Mouse (Mus musculus): Measurements from ENCODE around the gene Kcnmb2.

Kcnmb2 gene

GRCm38 (mm10) chr3:32012205-32012931 is 110.1 kb downstream of the Kcnmb2 start:
- 76% methylated on average over 12 of the region's 12 CpGs for WGBS

- WGBS = 58% methylated on average over 6 of the region's 6 CpGs
These were observed 118.7 kb downstream of the Kcnmb2 start for GRCm38 (mm10) chr3:32020981-32021380.

- 78% methylated on average over 10 of the region's 10 CpGs for WGBS
These were observed 127.2 kb downstream of the Kcnmb2 start for GRCm38 (mm10) chr3:32029375-32030050.

- WGBS = 59% methylated on average over 9 of the region's 9 CpGs
These were observed 130.1 kb downstream of the Kcnmb2 start for GRCm38 (mm10) chr3:32032381-32032780.

- WGBS = 31% methylated on average over 3 of the region's 3 CpGs
These were observed 141.5 kb downstream of the Kcnmb2 start for GRCm38 (mm10) chr3:32043814-32044213.

- 89% methylated on average over 3 of the region's 3 CpGs for WGBS
These were observed 146.5 kb downstream of the Kcnmb2 start for GRCm38 (mm10) chr3:32048777-32049176.

- WGBS = 62% methylated on average over 3 of the region's 3 CpGs
These were observed 150.3 kb downstream of the Kcnmb2 start for GRCm38 (mm10) chr3:32052596-32052995.

- whole genome bisulfite sequencing = 65% methylated on average over 10 of the region's 10 CpGs
These were observed 151.4 kb downstream of the Kcnmb2 start for GRCm38 (mm10) chr3:32053610-32054241.

GRCm38 (mm10) chr3:32059888-32060656 is 157.8 kb downstream of the Kcnmb2 start:
- 40% methylated on average over 10 of the region's 10 CpGs for WGBS

GRCm38 (mm10) chr3:32062685-32063084 is 160.4 kb downstream of the Kcnmb2 start:
- 89% methylated on average over 3 of the region's 3 CpGs for WGBS

GRCm38 (mm10) chr3:32063312-32063711 is 161.0 kb downstream of the Kcnmb2 start:
- WGBS = 90% methylated on average over 3 of the region's 3 CpGs

- 55% methylated on average over 9 of the region's 9 CpGs for WGBS
These were observed 165.0 kb downstream of the Kcnmb2 start for GRCm38 (mm10) chr3:32067004-32067935.

GRCm38 (mm10) chr3:32073881-32074280 is 171.6 kb downstream of the Kcnmb2 start:
- WGBS = 37% methylated on average over 8 of the region's 8 CpGs

GRCm38 (mm10) chr3:32088762-32089161 is 186.5 kb downstream of the Kcnmb2 start:
- WGBS = 89% methylated on average over 1 of the region's 1 CpGs

- WGBS = 90% methylated on average over 10 of the region's 10 CpGs
These were observed 199.1 kb downstream of the Kcnmb2 start for GRCm38 (mm10) chr3:32101391-32101790.

GRCm38 (mm10) chr3:32119851-32120250 is 217.5 kb downstream of the Kcnmb2 start:
- 91% methylated on average over 5 of the region's 5 CpGs for WGBS

GRCm38 (mm10) chr3:32121731-32122130 is 219.4 kb downstream of the Kcnmb2 start:
- WGBS = 83% methylated on average over 3 of the region's 3 CpGs

- 79% methylated on average over 4 of the region's 4 CpGs for WGBS
These were observed 223.1 kb downstream of the Kcnmb2 start for GRCm38 (mm10) chr3:32125431-32125830.

GRCm38 (mm10) chr3:32128391-32128790 is 226.1 kb downstream of the Kcnmb2 start:
- 33% methylated on average over 5 of the region's 5 CpGs for WGBS

- 68% methylated on average over 1 of the region's 1 CpGs for WGBS
These were observed 228.4 kb downstream of the Kcnmb2 start for GRCm38 (mm10) chr3:32130696-32131095.
